Mouse (Mus musculus): ENCODE results near the gene Leap2.

The Leap2 gene

GRCm38 (mm10) chr11:53423036-53423435 lies at the start of gene Leap2:
TSS of gene Leap2 (minus strand) at chr11:53423170.
- DNase-seq (ENCODE audit: low spot score in 2 of 2) = no peak

- DNase-seq (ENCODE audit: low spot score in 2 of 2) = no peak
These were observed 49.7 kb upstream of the Leap2 start for GRCm38 (mm10) chr11:53472709-53473108.

- peak; percentile 73 to 86 for DNase-seq (ENCODE audit: low spot score in 2 of 2)
These were observed 47.2 kb upstream of the Leap2 start, which contains the start of gene Gm9837 for GRCm38 (mm10) chr11:53469968-53470695. TSS of gene Gm9837 (minus strand) at chr11:53470479.

GRCm38 (mm10) chr11:53469294-53469967 lies 46.5 kb upstream of the Leap2 start:
- DNase-seq (ENCODE audit: low spot score in 2 of 2) = no peak

GRCm38 (mm10) chr11:53466231-53466971 lies 43.4 kb upstream of the Leap2 start:
- DNase-seq (ENCODE audit: low spot score in 2 of 2) = peak; percentile 15 to 28

- no peak for DNase-seq (ENCODE audit: low spot score in 2 of 2)
These were observed 40.8 kb upstream of the Leap2 start for GRCm38 (mm10) chr11:53463551-53464424.

GRCm38 (mm10) chr11:53461727-53462126 lies 38.8 kb upstream of the Leap2 start:
- no peak for DNase-seq (ENCODE audit: low spot score in 2 of 2)

- DNase-seq (ENCODE audit: low spot score in 2 of 2) = no peak
These were observed 37.2 kb upstream of the Leap2 start for GRCm38 (mm10) chr11:53460192-53460591.

- DNase-seq (ENCODE audit: low spot score in 2 of 2) = no peak
These were observed 36.0 kb upstream of the Leap2 start for GRCm38 (mm10) chr11:53458996-53459395.

- DNase-seq (ENCODE audit: low spot score in 2 of 2) = no peak
These were observed 34.5 kb upstream of the Leap2 start for GRCm38 (mm10) chr11:53457372-53457954.

GRCm38 (mm10) chr11:53456474-53457371 lies 33.8 kb upstream of the Leap2 start, which contains the start of the genes Gm10447 and Shroom1:
TSS of gene Gm10447 (minus strand) at chr11:53457110.
TSS of gene Shroom1 (plus strand) at chr11:53457205.
- no peak for DNase-seq (ENCODE audit: low spot score in 2 of 2)

- no peak for DNase-seq (ENCODE audit: low spot score in 2 of 2)
These were observed 30.1 kb upstream of the Leap2 start for GRCm38 (mm10) chr11:53453031-53453430.

- no peak for DNase-seq (ENCODE audit: low spot score in 2 of 2)
These were observed 29.4 kb upstream of the Leap2 start for GRCm38 (mm10) chr11:53452396-53452795.

- DNase-seq (ENCODE audit: low spot score in 2 of 2) = no peak
These were observed 28.4 kb upstream of the Leap2 start for GRCm38 (mm10) chr11:53451361-53451760.

GRCm38 (mm10) chr11:53450070-53450705 lies 27.2 kb upstream of the Leap2 start:
- DNase-seq (ENCODE audit: low spot score in 2 of 2) = no peak

- DNase-seq (ENCODE audit: low spot score in 2 of 2) = no peak
These were observed 25.6 kb upstream of the Leap2 start for GRCm38 (mm10) chr11:53448529-53448928.

- DNase-seq (ENCODE audit: low spot score in 2 of 2) = no peak
These were observed 25.0 kb upstream of the Leap2 start for GRCm38 (mm10) chr11:53447996-53448395.

GRCm38 (mm10) chr11:53446183-53446582 lies 23.2 kb upstream of the Leap2 start:
- DNase-seq (ENCODE audit: low spot score in 2 of 2) = no peak

- DNase-seq (ENCODE audit: low spot score in 2 of 2) = no peak
These were observed 22.6 kb upstream of the Leap2 start for GRCm38 (mm10) chr11:53445562-53445961.

Measured in spleen, postnatal 14 days (tissue).